Mouse (Mus musculus) B cell, adult 67 days (primary cell): ENCODE measurements around the gene Slc18a2. TPM values are rescaled to one million over a fixed set of nuclear protein-coding genes. Genes with fewer than 3 reads are reported as not detected.

ENCODE experiments used
- total RNA-seq, 2 experiments: library from RNA; stranded (reverse); gene quantifications; 4 replicates each; pipeline ENCODE4 v1.2.4; 2023

The Slc18a2 gene
- total RNA-seq: under 1 TPM in 1 of 2 experiments, not detected in 1; 0.18 TPM

GRCm38 (mm10) chr19:59260718-59261442 lies at the start of gene Slc18a2:
TSS of gene Slc18a2 (plus strand) at chr19:59260896.

GRCm38 (mm10) chr19:59218991-59219390 lies 41.7 kb upstream of the Slc18a2 start, which contains the start of gene Kcnk18:
TSS of gene Kcnk18 (plus strand) at chr19:59219214.

DNA sequence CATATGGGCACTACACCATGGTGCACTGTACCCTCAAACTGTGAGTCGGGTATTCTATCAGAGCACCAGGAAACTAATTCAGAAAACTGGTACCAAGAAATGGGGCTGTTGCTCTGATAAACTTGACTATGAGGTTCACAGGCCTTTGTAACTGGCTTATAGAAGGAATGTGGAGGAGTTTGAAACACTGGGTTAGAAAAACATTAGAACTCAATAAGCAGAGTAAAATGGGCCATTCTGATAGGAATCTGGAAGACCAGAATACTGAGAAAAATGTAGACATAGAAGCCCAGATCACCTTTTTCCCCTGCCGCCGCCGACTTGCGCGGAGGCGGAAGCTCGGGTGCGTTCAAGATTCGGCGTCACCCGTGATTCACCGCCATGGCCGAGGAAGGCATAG lies 61.3 kb downstream of the Slc18a2 start, which contains the start of gene Rps12-ps3:
TSS of gene Rps12-ps3 (plus strand) at position 301 of the 400 bp plus-strand sequence.

Other genes with a start within 250 kb of the Slc18a2 start
- gene Shtn1, start 184.8 kb upstream of the Slc18a2 start, total RNA-seq: under 1 TPM in 1 of 2 experiments, not detected in 1; 0.23 TPM
- not detected for gene Vax1, start 90.8 kb upstream of the Slc18a2 start, total RNA-seq
- gene Kcnk18, start 41.7 kb upstream of the Slc18a2 start, total RNA-seq: not detected
- 100 to 1,000 TPM; 820 to 896 TPM for gene Rps12-ps3, start 61.4 kb downstream of the Slc18a2 start, total RNA-seq
- gene Pdzd8, start 84.9 kb downstream of the Slc18a2 start, total RNA-seq: 10 to 100 TPM; 46.7 to 47.8 TPM
- not detected for gene Emx2, start 197.5 kb downstream of the Slc18a2 start, total RNA-seq